Mouse (Mus musculus): ENCODE measurements around the gene Ece1. TPM values are rescaled to one million over a fixed set of nuclear protein-coding genes. Genes with fewer than 3 reads are reported as not detected.

Ece1 gene
- polyA plus RNA-seq, 1 experiment from 2014 or later, result 9.1 TPM

GRCm38 (mm10) chr4:138009786-138010502 is 147.9 kb downstream of the Ece1 start:
- DNase-seq (ENCODE audit: low spot score) (no peak), ATAC-seq (no peak)
- peaks cover 45% of the 10 kb centered on the region for H3K36me3 ChIP-seq (ENCODE audit: control insufficient read depth, insufficient read depth, low read length)
- no peak overlapping the region for H3K9ac ChIP-seq (ENCODE audit: low read length)
- H3K4me2 ChIP-seq (ENCODE audit: low read length), result no peak overlapping the region
- no peaks in the 10 kb centered on the region for H3K27me3 ChIP-seq (replicated peaks; ENCODE audit: control insufficient read depth, insufficient read depth, low read length)
- no peak overlapping the region for H3K4me3 ChIP-seq (ENCODE audit: low read depth, low read length)
- H3K27ac ChIP-seq (ENCODE audit: low read depth, low read length), result no peak overlapping the region
- H3K9me3 ChIP-seq (replicated peaks; ENCODE audit: control insufficient read depth, low read length), result no peaks in the 10 kb centered on the region
- H3K4me1 ChIP-seq (ENCODE audit: control insufficient read depth, insufficient read depth, low read length), result no peaks in the 10 kb centered on the region
- 94% methylated on average over 4 of the region's 4 CpGs for WGBS

- Histone ChIP-seq H3K9me3 (replicated peaks; ENCODE audit: control insufficient read depth, low read length) (no peaks in the 10 kb centered on the region), H3K27ac (ENCODE audit: low read depth, low read length) (no peak overlapping the region), H3K9ac (ENCODE audit: low read length) (no peak overlapping the region), H3K4me2 (ENCODE audit: low read length) (no peak overlapping the region), H3K27me3 (replicated peaks; ENCODE audit: control insufficient read depth, insufficient read depth, low read length) (no peaks in the 10 kb centered on the region), H3K4me3 (ENCODE audit: low read depth, low read length) (no peak overlapping the region), H3K36me3 (ENCODE audit: control insufficient read depth, insufficient read depth, low read length) (peaks cover 49% of the 10 kb centered on the region), H3K4me1 (ENCODE audit: control insufficient read depth, insufficient read depth, low read length) (no peaks in the 10 kb centered on the region)
- no peak for DNase-seq (ENCODE audit: low spot score)
- no peak for ATAC-seq
- WGBS, result 95% methylated on average over 15 of the region's 15 CpGs
These were observed 151.9 kb downstream of the Ece1 start for GRCm38 (mm10) chr4:138013723-138014479.

Other genes starting within 250 kb of the Ece1 start
- 25.5 and 32.7 TPM in 2 replicates for gene Rap1gap, start 197.5 kb upstream of the Ece1 start, polyA plus RNA-seq (2014; fragmentation: Nextera tagmentation; extraction: Ambion mirVana)
- 7.4 and 7.7 TPM in 2 replicates for gene Alpl, start 65.9 kb upstream of the Ece1 start, polyA plus RNA-seq (2014; fragmentation: Nextera tagmentation; extraction: Ambion mirVana)
- 31.6 and 42.2 TPM in 2 replicates for gene Eif4g3, start 130.8 kb downstream of the Ece1 start, polyA plus RNA-seq (2014; fragmentation: Nextera tagmentation; extraction: Ambion mirVana)

All from forebrain, embryonic 14.5 days (tissue).